Mouse (Mus musculus) MEL (cell line): ENCODE measurements around the gene Sds.

Experiments
- CTCF ChIP-seq, 3 experiments: IDR thresholded peaks in 2 of 3; conservative IDR thresholded peaks in 1 of 3; 2 replicates each; pipeline ENCODE4 v1.5.1; 2011 to 2012; ENCODE audit warnings: low read length in 3 of 3, low read depth in 2 of 3, mild to moderate bottlenecking in 2 of 3, improper control_type of control experiment in 1 of 3, inconsistent platforms in 1 of 3, mixed read lengths in 1 of 3, moderate library complexity in 1 of 3; ENCODE audit not compliant: control insufficient read depth in 1 of 3, insufficient read depth in 1 of 3, poor library complexity in 1 of 3, severe bottlenecking in 1 of 3
- EP300 ChIP-seq, 2 experiments: IDR thresholded peaks; 2 replicates each; pipeline ENCODE4 v1.6.1; 2011; ENCODE audit warnings: improper control_type of control experiment in 2 of 2, low read length in 2 of 2, low read depth in 1 of 2, mild to moderate bottlenecking in 1 of 2
- MEF2A ChIP-seq: IDR thresholded peaks from 2 replicates; pipeline ENCODE4 v1.6.1; 2014; ENCODE audit warnings: low read depth, mild to moderate bottlenecking, inconsistent platforms, low read length, improper control_type of control experiment; ENCODE audit not compliant: poor library complexity, insufficient replicate concordance, severe bottlenecking; ENCODE audit errors: extremely low read depth
- POLR2A ChIP-seq, 2 experiments: IDR thresholded peaks; 2 replicates each; pipeline ENCODE4 v1.6.1; 2011 to 2012; ENCODE audit warnings: low read length in 2 of 2, mild to moderate bottlenecking in 2 of 2, control low read depth in 1 of 2, improper control_type of control experiment in 1 of 2, low read depth in 1 of 2, moderate library complexity in 1 of 2; ENCODE audit not compliant: control insufficient read depth in 1 of 2, insufficient read depth in 1 of 2, poor library complexity in 1 of 2
- POLR2AphosphoS5 ChIP-seq: IDR thresholded peaks from 2 replicates; pipeline ENCODE4 v1.6.1; 2012; ENCODE audit warnings: low read depth, borderline replicate concordance, mild to moderate bottlenecking, inconsistent platforms, low read length, moderate library complexity, mixed read lengths
- ZNF384 ChIP-seq: IDR thresholded peaks from 2 replicates; pipeline ENCODE4 v1.6.1; 2012; ENCODE audit warnings: low read depth, mild to moderate bottlenecking, inconsistent platforms, low read length, improper control_type of control experiment

DNA sequence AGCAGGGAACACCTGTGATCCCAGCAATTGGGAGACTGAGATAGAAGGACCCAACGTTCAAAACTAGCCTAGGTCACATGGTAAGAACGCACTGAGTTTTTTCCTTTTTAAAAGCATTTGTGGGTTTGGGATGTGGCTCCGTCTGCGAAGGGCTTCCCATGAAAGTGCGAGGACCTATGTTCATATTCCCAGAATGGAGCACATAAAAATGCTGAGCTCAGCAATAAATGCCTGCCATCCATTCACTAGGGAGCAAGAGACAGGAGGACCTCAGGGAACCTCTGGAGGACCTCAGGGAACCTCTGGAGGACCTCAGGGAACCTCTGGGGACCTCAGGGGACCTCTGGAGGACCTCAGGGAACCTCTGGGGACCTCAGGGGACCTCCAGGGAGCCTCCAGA lies 1.7 kb downstream of the Sds start:
- TF ChIP-seq POLR2A (IDR thresholded peaks at IDR 0.05; ENCODE audit: control insufficient read depth in 1 of 2, insufficient read depth in 1 of 2, low read depth in 1 of 2, low read length in 2 of 2, poor library complexity in 1 of 2) (no peak), ZNF384 (no peak), CTCF (IDR thresholded peaks at IDR 0.05 in 2 of 3, conservative IDR thresholded peaks at IDR 0.05 in 1 of 3; ENCODE audit: control insufficient read depth in 1 of 3, insufficient read depth in 1 of 3, low read depth in 2 of 3, low read length in 3 of 3, poor library complexity in 1 of 3, severe bottlenecking in 1 of 3) (no peak), EP300 (IDR thresholded peaks at IDR 0.05; ENCODE audit: low read depth in 1 of 2, low read length in 2 of 2) (no peak), POLR2AphosphoS5 (no peak), MEF2A (no peak)
